Mouse (Mus musculus): ENCODE measurements around the gene Zfp566. TPM values are rescaled to one million over a fixed set of nuclear protein-coding genes. Genes with fewer than 3 reads are reported as not detected.

Gene Zfp566
- polyA plus RNA-seq, 1 experiment, result 5.9 TPM

DNA sequence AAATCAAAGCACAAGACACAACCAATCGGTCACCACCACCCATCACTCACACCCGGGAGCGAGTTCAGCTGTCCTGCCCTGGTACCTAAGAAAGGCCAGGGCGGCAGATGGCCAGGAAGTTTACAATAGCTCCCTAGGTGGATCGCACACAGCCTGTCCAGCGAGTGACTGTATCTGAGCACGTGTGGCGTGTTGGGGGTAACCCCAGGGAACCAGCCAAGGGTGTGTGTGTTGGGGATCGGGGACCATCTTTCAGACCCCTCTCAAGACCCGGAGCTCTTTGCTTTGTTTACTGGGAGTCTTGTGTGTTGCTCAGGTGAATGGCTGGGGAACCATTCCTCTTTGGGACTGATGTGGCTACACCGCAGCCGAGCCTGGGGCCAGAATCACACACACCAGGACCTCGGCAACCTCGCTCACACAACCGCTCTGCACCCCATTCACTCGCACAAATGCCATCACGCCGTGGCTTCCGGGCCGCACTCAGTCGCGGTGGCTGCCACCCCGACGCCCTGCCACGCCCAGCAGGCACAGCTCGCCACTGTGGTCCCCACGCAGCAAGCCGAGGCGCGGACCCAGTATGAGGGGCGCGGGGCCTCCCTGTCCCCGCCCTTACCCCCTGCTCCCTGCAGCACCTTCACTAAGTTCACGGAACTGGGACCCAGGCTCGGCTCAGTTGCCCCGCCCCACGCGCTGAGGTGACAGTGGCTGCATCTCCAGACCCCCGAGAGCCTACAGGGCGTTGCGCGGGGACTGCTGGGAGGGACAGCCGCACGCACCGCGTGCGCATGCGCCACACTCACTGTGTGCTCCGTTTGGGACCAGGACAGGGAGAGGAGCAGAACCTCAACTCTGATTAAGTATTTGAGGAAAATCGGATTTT is 17.9 kb downstream of the Zfp566 start, which contains the start of gene Zfp82:
Gene Zfp82 (minus strand): TSS at position 755 of the 883 bp plus-strand sequence.
- WGBS, result under 1% methylated on average over 50 of the region's 50 CpGs

GRCm38 (mm10) chr7:30064622-30065021 is 25.7 kb downstream of the Zfp566 start:
- Histone ChIP-seq H3K27ac (ENCODE audit: control insufficient read depth, insufficient read depth, low read depth, low read length, poor library complexity) (no peak overlapping the region), H3K4me3 (replicated peaks; ENCODE audit: control insufficient read depth, low read depth, low read length) (no peak overlapping the region), H3K4me1 (ENCODE audit: control insufficient read depth, insufficient read depth, low read length) (no peaks in the 10 kb centered on the region)
- TF ChIP-seq CTCF (IDR thresholded peaks at IDR 0.05; ENCODE audit: control insufficient read depth, insufficient read depth, low read length) (no peak), POLR2A (IDR thresholded peaks at IDR 0.05; ENCODE audit: borderline replicate concordance, control insufficient read depth, low read depth, low read length) (no peak)
- 87% methylated on average over 5 of the region's 5 CpGs for WGBS

More for the DNA sequence above, 17.9 kb downstream of the Zfp566 start, which contains the start of gene Zfp82:
- H3K4me1 ChIP-seq (ENCODE audit: control insufficient read depth, insufficient read depth, low read length), result no peaks in the 10 kb centered on the region
- TF ChIP-seq CTCF (IDR thresholded peaks at IDR 0.05; ENCODE audit: control insufficient read depth, insufficient read depth, low read length), result no peak
- peak within 1 kb of the TSS; percentile 85 for H3K4me3 ChIP-seq (replicated peaks; ENCODE audit: control insufficient read depth, low read depth, low read length)
- peak within 1 kb of the TSS; percentile 54; the same call in 1 of the 2 replicates for H3K27ac ChIP-seq (ENCODE audit: control insufficient read depth, insufficient read depth, low read depth, low read length, poor library complexity)

- no peak overlapping the region for H3K27ac ChIP-seq (ENCODE audit: control insufficient read depth, insufficient read depth, low read depth, low read length, poor library complexity)
- no peaks in the 10 kb centered on the region for H3K4me1 ChIP-seq (ENCODE audit: control insufficient read depth, insufficient read depth, low read length)
- no peak overlapping the region for H3K4me3 ChIP-seq (replicated peaks; ENCODE audit: control insufficient read depth, low read depth, low read length)
- WGBS, result 89% methylated on average over 5 of the region's 5 CpGs
- TF ChIP-seq CTCF (IDR thresholded peaks at IDR 0.05; ENCODE audit: control insufficient read depth, insufficient read depth, low read length) (peak; percentile 41; the same call in 1 of the 2 replicates), POLR2A (IDR thresholded peaks at IDR 0.05; ENCODE audit: borderline replicate concordance, control insufficient read depth, low read depth, low read length) (no peak)
These were observed 27.8 kb downstream of the Zfp566 start for GRCm38 (mm10) chr7:30062478-30062877.

- no peak for TF ChIP-seq CTCF (IDR thresholded peaks at IDR 0.05; ENCODE audit: control insufficient read depth, insufficient read depth, low read length)
- TF ChIP-seq POLR2A (IDR thresholded peaks at IDR 0.05; ENCODE audit: borderline replicate concordance, control insufficient read depth, low read depth, low read length), result no peak
- WGBS, result 85% methylated on average over 6 of the region's 6 CpGs
- Histone ChIP-seq H3K27ac (ENCODE audit: control insufficient read depth, insufficient read depth, low read depth, low read length, poor library complexity) (no peak overlapping the region), H3K4me3 (replicated peaks; ENCODE audit: control insufficient read depth, low read depth, low read length) (no peak overlapping the region), H3K4me1 (ENCODE audit: control insufficient read depth, insufficient read depth, low read length) (no peaks in the 10 kb centered on the region)
These were observed 30.0 kb downstream of the Zfp566 start for GRCm38 (mm10) chr7:30060341-30060740.

- Histone ChIP-seq H3K27ac (ENCODE audit: control insufficient read depth, insufficient read depth, low read depth, low read length, poor library complexity) (no peak overlapping the region), H3K4me1 (ENCODE audit: control insufficient read depth, insufficient read depth, low read length) (no peaks in the 10 kb centered on the region; the same call in 1 of the 2 replicates), H3K4me3 (replicated peaks; ENCODE audit: control insufficient read depth, low read depth, low read length) (no peak overlapping the region)
- TF ChIP-seq CTCF (IDR thresholded peaks at IDR 0.05; ENCODE audit: control insufficient read depth, insufficient read depth, low read length) (no peak), POLR2A (IDR thresholded peaks at IDR 0.05; ENCODE audit: borderline replicate concordance, control insufficient read depth, low read depth, low read length) (no peak)
- WGBS, result 31% methylated on average over 3 of the region's 3 CpGs
These were observed 36.7 kb downstream of the Zfp566 start for GRCm38 (mm10) chr7:30053591-30053990.

GRCm38 (mm10) chr7:30050882-30051548 is 39.3 kb downstream of the Zfp566 start, which contains the start of gene Zfp14:
Zfp14 (minus strand) TSS chr7:30051380.
- Histone ChIP-seq H3K4me1 (ENCODE audit: control insufficient read depth, insufficient read depth, low read length) (no peaks in the 10 kb centered on the region; the same call in 1 of the 2 replicates), H3K27ac (ENCODE audit: control insufficient read depth, insufficient read depth, low read depth, low read length, poor library complexity) (peak within 1 kb of the TSS; percentile 16), H3K4me3 (replicated peaks; ENCODE audit: control insufficient read depth, low read depth, low read length) (peak within 1 kb of the TSS; percentile 81)
- WGBS, result under 1% methylated on average over 40 of the region's 40 CpGs
- TF ChIP-seq POLR2A (IDR thresholded peaks at IDR 0.05; ENCODE audit: borderline replicate concordance, control insufficient read depth, low read depth, low read length) (peak; percentile 38; the same call in 1 of the 2 replicates), CTCF (IDR thresholded peaks at IDR 0.05; ENCODE audit: control insufficient read depth, insufficient read depth, low read length) (no peak)

DNA sequence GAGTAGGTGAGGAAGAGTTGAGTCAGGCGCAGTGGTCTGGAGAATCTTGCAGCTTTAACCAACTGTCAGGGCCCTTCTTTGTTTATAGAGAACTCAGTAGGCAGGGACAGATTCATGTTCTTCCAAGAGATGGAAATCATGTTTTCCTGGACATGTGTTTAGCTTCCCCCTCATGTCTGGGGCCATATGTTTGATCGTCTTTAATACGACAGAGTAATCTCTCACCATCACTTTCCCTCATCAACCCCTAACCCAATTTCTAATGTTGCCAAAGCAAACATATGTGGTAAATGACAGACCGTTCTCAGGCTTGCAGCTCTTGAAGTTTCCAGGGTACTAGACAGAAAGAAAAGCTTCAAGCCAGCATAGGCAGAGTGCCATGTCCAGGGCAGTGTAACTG is 42.2 kb downstream of the Zfp566 start:
- Histone ChIP-seq H3K4me1 (ENCODE audit: control insufficient read depth, insufficient read depth, low read length) (no peaks in the 10 kb centered on the region; the same call in 1 of the 2 replicates), H3K27ac (ENCODE audit: control insufficient read depth, insufficient read depth, low read depth, low read length, poor library complexity) (no peak overlapping the region), H3K4me3 (replicated peaks; ENCODE audit: control insufficient read depth, low read depth, low read length) (no peak overlapping the region)
- TF ChIP-seq CTCF (IDR thresholded peaks at IDR 0.05; ENCODE audit: control insufficient read depth, insufficient read depth, low read length) (no peak), POLR2A (IDR thresholded peaks at IDR 0.05; ENCODE audit: borderline replicate concordance, control insufficient read depth, low read depth, low read length) (no peak)
- 86% methylated on average over 4 of the region's 4 CpGs for WGBS

- no peaks in the 10 kb centered on the region for H3K4me1 ChIP-seq (ENCODE audit: control insufficient read depth, insufficient read depth, low read length)
- H3K4me3 ChIP-seq (replicated peaks; ENCODE audit: control insufficient read depth, low read depth, low read length), result no peak overlapping the region
- 42% methylated on average over 9 of the region's 9 CpGs for WGBS
- no peak overlapping the region for H3K27ac ChIP-seq (ENCODE audit: control insufficient read depth, insufficient read depth, low read depth, low read length, poor library complexity)
- TF ChIP-seq POLR2A (IDR thresholded peaks at IDR 0.05; ENCODE audit: borderline replicate concordance, control insufficient read depth, low read depth, low read length) (no peak), CTCF (IDR thresholded peaks at IDR 0.05; ENCODE audit: control insufficient read depth, insufficient read depth, low read length) (no peak)
These were observed 46.0 kb downstream of the Zfp566 start for GRCm38 (mm10) chr7:30044354-30044753.

Data from bone marrow, adult 2 months (tissue).